ENCODE assay signal across 9 mouse cellular contexts in the genomic region with DNA sequence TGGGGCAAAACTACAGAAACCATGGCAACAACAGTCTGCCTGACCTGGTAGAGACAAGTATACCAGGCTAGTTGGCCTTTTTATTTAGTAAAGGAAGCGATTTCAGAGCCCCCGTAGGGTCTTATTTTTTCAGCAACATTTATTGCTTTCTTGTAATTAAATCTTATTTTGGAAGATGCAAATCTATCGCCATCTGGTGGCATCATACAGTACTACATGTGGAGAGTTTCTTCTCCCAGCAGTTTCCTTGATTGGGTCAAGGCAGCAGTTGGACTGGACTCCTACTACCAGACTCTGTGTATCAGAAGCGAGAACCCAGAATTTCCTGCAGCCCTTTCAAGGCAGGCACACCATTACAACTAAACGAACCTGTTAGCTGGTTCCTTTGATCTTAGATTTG. TPM values are rescaled to one million over a fixed set of nuclear protein-coding genes. Genes with fewer than 3 reads are reported as not detected.
A peak's percentile ranks its signal among the peaks of the same experiment; 100 is the strongest.
DNase-seq lines count a peak whose midpoint lies in the region; ATAC-seq lines count a peak whose summit lies in the region.
"Had no signal": no experiment of that assay in that cellular context is flagged by ENCODE, and none has a peak within 500 bp of the region (broad histone marks: within the 10 kb centered on the region; RNA-seq: fewer than 3 reads in every experiment).

No protein-coding gene starts in this region.

- 19% methylated on average over 5 of the region's 5 CpGs for WGBS in hindbrain, embryonic 10.5 days
- 5% methylated on average over 5 of the region's 5 CpGs for WGBS in hindbrain, embryonic 16.5 days
- WGBS in embryonic facial prominence, embryonic 11.5 days = 15% methylated on average over 5 of the region's 5 CpGs

- H3K27me3 ChIP-seq in hindbrain, embryonic 10.5 days (ENCODE audit: insufficient read depth, poor library complexity, severe bottlenecking) = no peaks in the 10 kb centered on the region
- H3K27me3 ChIP-seq in hindbrain, embryonic 16.5 days (replicated peaks; ENCODE audit: control insufficient read depth, insufficient read depth, low read length) = no peaks in the 10 kb centered on the region
- no peaks in the 10 kb centered on the region for H3K27me3 ChIP-seq in embryonic facial prominence, embryonic 11.5 days (ENCODE audit: control insufficient read depth, insufficient read depth, low read length)
- H3K27me3 ChIP-seq: lung, embryonic 15.5 days had no signal

- no peak overlapping the region for H3K27ac ChIP-seq in hindbrain, embryonic 10.5 days
- no peak overlapping the region for H3K27ac ChIP-seq in hindbrain, embryonic 16.5 days (ENCODE audit: low read depth, low read length)
- no peak overlapping the region for H3K27ac ChIP-seq in embryonic facial prominence, embryonic 11.5 days (replicated peaks; ENCODE audit: low read depth, low read length)
- H3K27ac ChIP-seq: lung, embryonic 15.5 days had no signal

- no peaks in the 10 kb centered on the region for H3K36me3 ChIP-seq in hindbrain, embryonic 10.5 days
- no peaks in the 10 kb centered on the region for H3K36me3 ChIP-seq in hindbrain, embryonic 16.5 days (ENCODE audit: control insufficient read depth, insufficient read depth, low read length)
- no peaks in the 10 kb centered on the region for H3K36me3 ChIP-seq in embryonic facial prominence, embryonic 11.5 days (replicated peaks; ENCODE audit: control insufficient read depth, insufficient read depth, low read depth, low read length)
- H3K36me3 ChIP-seq: lung, embryonic 15.5 days had no signal

- H3K9me3 ChIP-seq in hindbrain, embryonic 10.5 days = no peaks in the 10 kb centered on the region
- H3K9me3 ChIP-seq in hindbrain, embryonic 16.5 days (ENCODE audit: control insufficient read depth, low read length) = no peaks in the 10 kb centered on the region
- no peaks in the 10 kb centered on the region for H3K9me3 ChIP-seq in embryonic facial prominence, embryonic 11.5 days (replicated peaks; ENCODE audit: control insufficient read depth, low read length)
- H3K9me3 ChIP-seq: lung, embryonic 15.5 days had no signal

- no peak overlapping the region for H3K4me2 ChIP-seq in hindbrain, embryonic 16.5 days (ENCODE audit: low read length)
- no peak overlapping the region for H3K4me2 ChIP-seq in embryonic facial prominence, embryonic 11.5 days (ENCODE audit: low read depth, low read length)
- H3K4me2 ChIP-seq: lung, embryonic 15.5 days had no signal

- no peaks in the 10 kb centered on the region for H3K4me1 ChIP-seq in hindbrain, embryonic 10.5 days (replicated peaks)
- H3K4me1 ChIP-seq in hindbrain, embryonic 16.5 days (ENCODE audit: control insufficient read depth, insufficient read depth, low read depth, low read length) = peaks cover 2% of the 10 kb centered on the region; the same call in 1 of the 2 replicates
- H3K4me1 ChIP-seq in embryonic facial prominence, embryonic 11.5 days (ENCODE audit: control insufficient read depth, insufficient read depth, low read length) = no peaks in the 10 kb centered on the region
- H3K4me1 ChIP-seq: lung, embryonic 15.5 days had no signal

- no peak overlapping the region for H3K4me3 ChIP-seq in hindbrain, embryonic 10.5 days
- H3K4me3 ChIP-seq in hindbrain, embryonic 16.5 days (ENCODE audit: low read length) = no peak overlapping the region
- no peak overlapping the region for H3K4me3 ChIP-seq in embryonic facial prominence, embryonic 11.5 days (ENCODE audit: low read depth, low read length)
- H3K4me3 ChIP-seq: lung, embryonic 15.5 days had no signal

- DNase-seq in hindbrain, embryonic 10.5 days (ENCODE audit: low spot score) = peak; percentile 23
- peak; percentile 48 to 66 for DNase-seq in CD8-positive naive resting alpha-beta T cell, adult 2 months (ENCODE audit: low read depth in 2 of 2, low spot score in 2 of 2)
- DNase-seq in adipocyte (ENCODE audit: low spot score) = peak; percentile 76
- DNase-seq in embryonic facial prominence, embryonic 11.5 days (ENCODE audit: low spot score) = peak; percentile 75
- DNase-seq in layer of hippocampus, postnatal 25 days (ENCODE audit: extremely low spot score in 1 of 2, low spot score in 1 of 2) = peak; percentile 37 to 74
- peak; percentile 34 for DNase-seq in retina, adult 2 months (ENCODE audit: low read depth, low spot score)

- no peak for ATAC-seq in hindbrain, embryonic 16.5 days
- ATAC-seq in embryonic facial prominence, embryonic 11.5 days (replicated peaks; ENCODE audit: insufficient number of reproducible peaks, low FRiP score, low TSS enrichment, low read depth) = no peak
- no peak for ATAC-seq in megakaryocyte, adult 5-6 weeks (ENCODE audit: poor library complexity, severe bottlenecking)

- no peak overlapping the region for H3K9ac ChIP-seq in hindbrain, embryonic 16.5 days (ENCODE audit: low read depth, low read length)
- no peak overlapping the region for H3K9ac ChIP-seq in embryonic facial prominence, embryonic 11.5 days (replicated peaks; ENCODE audit: low read length)
- H3K9ac ChIP-seq: lung, embryonic 15.5 days had no signal

RNA-seq across cellular contexts. Expression of a gene that starts 3.2 kb away (rescaled TPM):
- 0.06 and 0.10 TPM in 2 replicates for polyA plus RNA-seq in hindbrain, embryonic 10.5 days (2016; fragmentation: Nextera tagmentation; extraction: Ambion mirVana)
- polyA plus RNA-seq in hindbrain, embryonic 16.5 days (2015; fragmentation: Nextera tagmentation; extraction: Ambion mirVana) = 0.19 and 0.43 TPM in 2 replicates
- polyA plus RNA-seq in embryonic facial prominence, embryonic 11.5 days (2014; fragmentation: Nextera tagmentation; extraction: Ambion mirVana) = 0.17 and 0.43 TPM in 2 replicates
- under 1 TPM in 1 of 2 experiments, not detected in 1; 0.10 TPM for total RNA-seq in layer of hippocampus, postnatal 25 days (2021)
- total RNA-seq in megakaryocyte, adult 5-6 weeks (2015) = 13.0 and 13.2 TPM in 2 replicates
- 3.9 and 7.5 TPM in 2 replicates for total RNA-seq in megakaryocyte, adult 5-6 weeks (2017)

RNA-seq across cellular contexts. Expression of a gene that starts 31.0 kb away (rescaled TPM):
- polyA plus RNA-seq in hindbrain, embryonic 10.5 days (2016; fragmentation: Nextera tagmentation; extraction: Ambion mirVana) = 0.16 TPM in 2 replicates
- 0.66 and 0.96 TPM in 2 replicates for polyA plus RNA-seq in hindbrain, embryonic 16.5 days (2015; fragmentation: Nextera tagmentation; extraction: Ambion mirVana)
- polyA plus RNA-seq in embryonic facial prominence, embryonic 11.5 days (2014; fragmentation: Nextera tagmentation; extraction: Ambion mirVana) = not detected in 2 replicates
- not detected for total RNA-seq in layer of hippocampus, postnatal 25 days (2021)
- total RNA-seq in megakaryocyte, adult 5-6 weeks (2015) = 20.8 and 22.8 TPM in 2 replicates
- 11.1 and 11.7 TPM in 2 replicates for total RNA-seq in megakaryocyte, adult 5-6 weeks (2017)

RNA-seq across cellular contexts. Expression of a gene that starts 34.7 kb away (rescaled TPM):
- 1.7 and 5.8 TPM in 2 replicates for polyA plus RNA-seq in hindbrain, embryonic 10.5 days (2016; fragmentation: Nextera tagmentation; extraction: Ambion mirVana)
- 44.8 and 46.6 TPM in 2 replicates for polyA plus RNA-seq in hindbrain, embryonic 16.5 days (2015; fragmentation: Nextera tagmentation; extraction: Ambion mirVana)
- 3.3 TPM in 2 replicates for polyA plus RNA-seq in embryonic facial prominence, embryonic 11.5 days (2014; fragmentation: Nextera tagmentation; extraction: Ambion mirVana)
- total RNA-seq in layer of hippocampus, postnatal 25 days (2021) = 10 to 100 TPM; 67.2 to 78.5 TPM
- total RNA-seq in megakaryocyte, adult 5-6 weeks (2015) = 0.30 and 0.40 TPM in 2 replicates
- not detected in 2 replicates for total RNA-seq in megakaryocyte, adult 5-6 weeks (2017)

RNA-seq across cellular contexts. Expression of a gene that starts 48.9 kb away (rescaled TPM):
- polyA plus RNA-seq in hindbrain, embryonic 10.5 days (2016; fragmentation: Nextera tagmentation; extraction: Ambion mirVana) = not detected in 2 replicates
- polyA plus RNA-seq in hindbrain, embryonic 16.5 days (2015; fragmentation: Nextera tagmentation; extraction: Ambion mirVana) = 0.19 and 0.86 TPM in 2 replicates
- not detected in 2 replicates for polyA plus RNA-seq in embryonic facial prominence, embryonic 11.5 days (2014; fragmentation: Nextera tagmentation; extraction: Ambion mirVana)
- not detected for total RNA-seq in layer of hippocampus, postnatal 25 days (2021)
- total RNA-seq in megakaryocyte, adult 5-6 weeks (2015) = 0.39 TPM in 1 of 2 replicates, not detected in the other
- not detected in 2 replicates for total RNA-seq in megakaryocyte, adult 5-6 weeks (2017)
- polyA plus RNA-seq: lung, embryonic 15.5 days had no signal

Comparison
In these comparisons a context has a peak if more than half of its experiments do, and no peak if none do; other contexts are left out.
1. DNase-seq: peak in every context shown above with its lines; median percentile 76 in adipocyte; 75 in embryonic facial prominence, embryonic 11.5 days; 57 in CD8-positive naive resting alpha-beta T cell, adult 2 months; 56 in layer of hippocampus, postnatal 25 days; 34 in retina, adult 2 months; 23 in hindbrain, embryonic 10.5 days.